Mouse (Mus musculus) left cerebral cortex, adult 18-20 months (tissue): ENCODE data around the gene Chd6. TPM values are rescaled to one million over a fixed set of nuclear protein-coding genes. Genes with fewer than 3 reads are reported as not detected.

ENCODE experiments used
- DNase-seq, 2 experiments: peaks; one replicate each; pipeline ENCODE4 v3.0.0; 2021 to 2022; ENCODE audit warnings: low spot score in 2 of 2, mixed read lengths in 1 of 2
- total RNA-seq, 2 experiments: library from RNA; stranded (reverse); gene quantifications; 2 replicates each; pipeline ENCODE4 v1.2.3; 2021

Gene Chd6
- total RNA-seq, 2 experiments from 2014 or later: 54.4 to 66.7 TPM

DNA sequence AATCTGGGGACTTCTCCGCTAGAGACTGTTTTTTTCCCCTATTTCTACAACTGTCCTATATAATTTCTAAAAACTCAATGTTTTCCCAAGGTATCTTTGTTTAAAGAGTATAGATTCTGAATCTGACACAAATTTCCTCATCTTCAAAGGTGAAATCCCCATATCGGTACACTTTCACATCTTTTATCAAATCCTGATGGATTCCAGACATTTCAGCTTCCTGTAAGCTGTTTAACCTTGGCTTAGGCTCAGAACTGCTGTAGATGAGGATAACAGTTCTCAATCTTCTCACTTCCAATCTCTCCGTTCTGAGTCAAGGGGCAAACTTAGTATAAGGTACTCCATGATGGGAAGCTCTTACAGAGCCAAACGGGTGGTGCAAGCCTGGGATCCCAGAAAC, 32.6 kb downstream of the Chd6 start:
- no peak for DNase-seq

DNA sequence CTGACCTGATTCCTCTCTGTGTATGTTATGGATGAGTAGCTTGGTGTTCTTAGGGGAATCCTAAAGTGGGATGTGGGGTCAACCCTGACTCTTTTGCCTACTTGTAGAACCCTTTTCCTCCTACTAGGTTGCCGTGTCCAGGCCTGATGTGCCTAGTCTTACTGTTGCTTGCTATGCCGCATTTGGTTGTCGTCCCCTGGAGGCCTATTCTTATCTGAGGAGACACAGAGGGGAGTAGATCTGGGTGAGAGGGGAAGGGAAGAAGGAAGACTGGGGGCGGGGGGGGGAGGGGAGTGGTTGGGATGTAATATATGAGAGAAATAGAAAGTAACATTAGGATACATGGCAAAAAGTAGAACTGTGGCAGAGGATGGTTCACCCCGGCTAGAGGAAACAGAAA, 33.3 kb downstream of the Chd6 start:
- no peak for DNase-seq

DNA sequence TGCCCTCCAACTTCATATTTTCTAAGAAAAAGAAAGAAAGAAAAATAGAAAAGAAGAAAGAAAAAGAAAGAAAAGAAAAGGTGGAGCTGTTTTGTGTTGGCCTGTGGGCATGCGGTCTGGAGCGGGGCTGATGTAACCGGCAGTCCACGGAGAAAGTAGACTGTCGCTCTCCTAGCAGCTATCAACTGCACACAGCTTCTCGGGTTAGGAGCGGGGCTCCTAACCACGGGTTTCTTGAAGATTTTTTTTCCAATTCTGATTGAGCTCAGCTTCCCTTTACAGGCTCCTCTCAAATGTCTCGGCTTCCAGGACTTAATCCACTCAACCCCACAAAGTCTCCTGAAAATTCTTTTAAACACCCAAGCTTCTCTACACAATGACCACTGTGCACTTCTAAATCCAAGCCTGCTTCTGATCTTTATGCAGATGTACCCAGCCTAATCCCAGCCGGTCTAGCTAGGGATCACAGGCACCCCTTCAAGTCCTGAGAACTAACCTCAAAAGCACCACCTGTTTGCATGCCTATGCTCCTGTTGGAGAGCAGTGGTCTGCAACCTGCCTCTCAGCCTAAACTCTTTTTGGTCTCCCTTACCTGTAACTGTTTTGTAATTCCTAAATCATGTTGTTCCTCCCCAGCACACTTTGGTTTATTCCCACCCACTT, 42.6 kb downstream of the Chd6 start:
- DNase-seq: no peak

DNA sequence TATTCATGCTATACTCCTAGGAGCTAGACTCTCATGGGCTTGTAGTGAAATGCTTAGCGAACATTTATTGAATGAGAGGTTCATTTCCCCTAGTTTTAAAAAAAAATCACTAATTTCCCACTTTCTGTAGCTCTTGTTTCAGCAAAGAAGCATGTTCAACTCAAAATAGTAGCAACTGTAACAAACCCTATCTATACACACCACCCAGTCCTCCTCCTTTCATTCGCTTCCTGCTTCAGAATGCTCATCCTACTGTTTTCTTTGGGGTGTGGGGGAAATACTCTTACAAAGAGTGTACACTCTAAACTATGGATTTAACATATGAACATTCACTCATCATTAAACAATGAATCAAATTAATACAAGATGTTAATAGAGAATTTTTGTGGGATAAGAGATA, 43.3 kb downstream of the Chd6 start:
- no peak for DNase-seq

DNA sequence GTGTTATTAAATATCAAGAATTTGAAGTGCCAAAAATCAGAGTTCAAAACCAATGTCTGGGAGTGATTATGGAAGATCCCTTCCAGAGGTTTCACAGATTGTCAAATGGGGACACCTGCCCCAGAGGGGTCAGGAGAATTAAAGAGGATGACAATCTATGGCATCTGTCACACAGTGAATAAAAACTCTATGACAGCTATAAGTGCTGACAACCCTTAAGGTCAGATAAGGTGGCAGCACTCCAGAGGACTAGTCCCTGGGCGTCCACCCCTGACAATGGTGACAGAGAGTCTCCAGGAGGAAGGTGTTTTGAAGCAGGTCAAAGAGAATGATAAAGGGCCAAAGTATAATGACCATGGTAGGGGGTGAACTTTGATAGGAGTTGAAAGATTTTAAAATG, 44.0 kb downstream of the Chd6 start:
- no peak for DNase-seq

DNA sequence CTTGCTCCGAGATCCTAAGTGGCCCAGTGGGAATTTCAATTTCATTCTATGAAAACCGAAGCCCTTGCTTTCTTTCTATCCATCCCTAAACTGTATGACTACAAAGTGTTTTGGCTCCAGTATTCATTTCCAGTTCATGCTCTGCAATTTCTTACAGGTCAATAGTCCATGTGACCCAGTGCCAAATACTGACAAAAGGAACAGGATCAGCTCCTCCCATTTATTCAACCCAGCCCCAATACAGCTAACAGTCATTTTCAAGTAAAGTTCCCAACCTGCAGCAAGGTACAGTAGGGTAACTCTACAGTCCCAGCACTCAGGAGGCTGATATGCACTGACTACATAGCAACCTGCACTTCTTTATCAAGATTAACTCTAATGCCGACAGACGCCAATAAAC, 50.0 kb downstream of the Chd6 start:
- DNase-seq: no peak

DNA sequence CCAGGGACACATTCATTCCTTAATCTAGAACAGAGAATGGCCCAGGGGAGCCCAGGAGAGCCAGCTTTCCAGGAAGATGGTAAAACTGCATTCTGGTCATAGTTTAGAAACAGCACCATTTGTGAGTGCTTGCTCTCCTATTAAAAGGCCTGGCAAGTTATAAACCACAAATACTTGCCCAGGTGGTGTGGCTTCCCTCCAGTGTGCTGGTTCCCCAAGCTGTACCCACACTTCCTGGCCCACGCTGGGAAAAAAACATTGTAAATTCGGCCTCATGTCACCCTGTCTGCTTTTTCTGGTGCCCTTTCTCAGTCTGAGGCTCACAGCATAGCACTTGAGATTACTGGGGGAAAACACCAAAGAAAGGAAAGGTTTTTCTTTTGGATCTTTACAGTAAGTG, 55.1 kb downstream of the Chd6 start:
- DNase-seq: no peak

DNA sequence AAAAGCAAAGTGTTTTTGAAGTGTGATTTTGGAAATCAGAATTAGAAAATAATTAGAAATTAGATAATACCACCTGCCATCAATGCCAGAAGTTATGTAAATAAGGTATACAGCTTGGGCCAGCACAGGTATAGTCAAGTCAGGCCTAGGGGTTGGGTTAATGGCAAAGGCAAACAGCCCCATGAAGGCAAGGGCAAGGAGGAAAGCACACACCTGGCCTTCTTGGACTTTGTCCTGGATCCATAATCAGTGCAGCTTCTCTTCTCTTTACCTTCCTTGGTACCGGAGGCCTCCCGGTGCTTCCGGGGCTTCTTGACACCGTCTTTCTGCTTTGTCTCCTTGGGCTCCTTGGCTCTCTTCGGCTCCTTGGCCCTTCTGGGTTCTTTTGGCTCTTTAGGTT, 56.7 kb downstream of the Chd6 start:
- DNase-seq: no peak

DNA sequence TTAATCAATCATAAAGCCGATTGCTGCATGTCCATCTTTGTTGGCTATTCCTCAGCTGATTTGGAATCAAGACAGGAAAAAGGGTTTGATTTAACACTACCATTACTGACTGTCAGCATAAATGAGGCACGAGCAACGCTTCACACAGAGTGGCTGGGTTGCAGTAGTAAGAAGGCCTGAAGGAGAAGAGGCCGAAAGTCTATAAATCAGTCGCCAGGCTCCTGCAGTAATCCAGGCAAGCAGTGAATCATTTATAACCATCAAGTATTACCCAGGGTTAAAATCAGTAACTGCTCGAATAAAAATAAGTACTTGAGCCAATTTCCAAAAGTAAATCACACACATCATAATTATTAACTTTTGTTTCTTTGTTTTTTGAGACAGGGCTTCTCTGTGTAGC, 59.4 kb downstream of the Chd6 start:
- no peak for DNase-seq

DNA sequence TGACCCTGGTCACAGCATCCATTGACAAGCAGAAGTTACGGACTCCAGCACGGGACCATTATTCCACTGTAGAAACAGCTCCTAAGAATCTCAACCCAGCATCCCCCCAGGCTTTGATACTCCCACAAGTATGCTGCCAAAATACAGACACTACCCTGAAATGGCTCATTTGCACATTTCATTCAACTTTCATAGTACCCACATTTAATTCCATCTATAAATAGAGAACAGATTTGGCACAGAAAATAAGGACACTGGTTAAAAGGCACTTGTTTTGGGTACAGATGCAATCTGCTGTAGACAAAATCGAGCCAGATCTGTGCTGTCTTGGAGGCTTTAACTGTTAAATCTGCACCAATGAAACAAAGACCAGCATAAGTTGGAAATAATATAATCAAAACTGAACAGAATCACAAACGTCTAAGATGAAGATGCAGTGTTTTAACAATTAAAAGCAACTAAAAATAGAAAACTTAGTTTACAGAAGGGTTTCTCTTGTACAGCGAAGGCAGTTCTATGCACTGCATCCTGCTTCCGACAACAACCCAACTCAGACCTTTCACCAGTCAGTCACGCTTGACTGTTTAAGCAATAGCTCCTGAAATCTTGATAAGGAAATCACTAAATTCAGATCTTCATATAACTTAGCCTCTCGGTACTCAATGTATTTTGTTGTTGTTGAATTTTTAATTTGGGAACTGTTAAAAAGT, 64.2 kb downstream of the Chd6 start:
- no peak for DNase-seq

DNA sequence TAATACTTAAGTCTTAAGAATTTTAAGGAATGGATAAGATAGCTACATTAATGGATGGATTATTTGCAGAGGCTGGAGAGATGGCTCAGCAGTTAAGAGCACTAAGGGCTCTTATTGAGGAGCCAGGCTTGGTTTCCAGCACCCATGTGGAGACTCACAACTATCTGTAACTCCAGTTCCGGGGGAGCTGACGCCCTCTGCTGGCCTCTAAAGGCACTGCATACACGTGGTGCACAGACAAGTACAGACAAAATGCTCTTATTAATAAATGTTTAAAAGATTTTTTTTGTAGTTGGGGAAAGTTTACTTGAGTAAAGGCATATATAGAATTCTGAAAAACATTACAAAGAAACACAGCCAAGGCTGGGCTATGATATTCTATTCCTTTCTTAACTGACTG, 66.0 kb downstream of the Chd6 start:
- no peak for DNase-seq

DNA sequence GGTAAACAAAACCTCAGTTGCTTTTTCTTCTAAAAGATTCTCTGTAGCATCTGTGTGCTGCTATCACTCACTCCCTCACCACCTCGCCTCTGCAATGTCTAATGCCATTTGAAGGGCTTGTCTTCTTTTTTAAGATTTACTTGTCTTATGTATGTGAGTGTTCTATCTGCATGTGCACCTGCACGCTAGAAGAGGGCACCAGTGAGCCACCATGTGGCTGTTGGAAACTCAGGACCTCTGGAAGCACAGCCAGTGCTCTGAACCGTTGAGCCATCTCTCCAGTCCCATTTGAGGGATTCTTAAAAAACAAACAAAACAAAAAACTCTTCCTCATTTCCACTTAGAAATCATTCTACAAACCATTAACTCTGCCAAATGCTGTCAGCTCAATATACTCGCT, 68.1 kb downstream of the Chd6 start:
- DNase-seq: no peak

DNA sequence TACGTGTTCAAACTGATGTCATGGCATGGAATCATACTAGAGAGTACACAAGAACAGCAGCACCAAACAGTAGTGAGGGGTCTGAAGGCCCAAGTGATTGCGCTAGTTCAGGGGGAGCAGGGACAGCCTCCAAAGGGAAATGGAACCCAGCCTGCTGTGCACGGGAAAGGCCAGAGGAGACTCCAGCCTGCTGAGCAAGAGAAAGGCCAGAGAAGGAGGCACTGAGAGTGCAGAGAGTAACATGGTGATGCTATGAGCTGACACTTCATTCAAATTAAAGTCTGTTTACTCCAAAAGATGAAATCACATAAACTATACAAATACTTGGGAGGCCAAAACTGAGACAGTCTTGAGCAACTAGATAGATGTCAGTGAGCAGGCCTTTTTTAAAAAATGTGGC, 71.1 kb downstream of the Chd6 start:
- no peak for DNase-seq

DNA sequence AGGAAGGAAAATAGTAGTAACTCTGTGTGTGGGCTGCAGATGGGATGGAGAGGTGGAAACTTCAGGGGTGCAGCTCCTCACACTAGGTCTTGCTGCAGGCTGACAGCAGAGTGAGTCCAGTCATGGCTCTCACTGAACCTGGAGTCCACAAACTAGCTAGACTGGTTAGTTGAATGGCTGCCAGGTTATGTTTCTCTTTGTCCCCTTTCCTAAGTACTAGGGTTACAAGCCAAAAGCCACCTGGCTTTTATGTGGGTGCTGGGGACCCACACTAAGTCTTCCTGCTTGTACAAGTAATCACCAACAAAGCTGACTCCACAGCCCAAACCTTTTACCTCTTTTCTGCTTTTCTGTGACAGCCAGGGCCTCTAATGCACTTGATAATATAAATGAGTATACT, 75.7 kb downstream of the Chd6 start:
- no peak for DNase-seq

DNA sequence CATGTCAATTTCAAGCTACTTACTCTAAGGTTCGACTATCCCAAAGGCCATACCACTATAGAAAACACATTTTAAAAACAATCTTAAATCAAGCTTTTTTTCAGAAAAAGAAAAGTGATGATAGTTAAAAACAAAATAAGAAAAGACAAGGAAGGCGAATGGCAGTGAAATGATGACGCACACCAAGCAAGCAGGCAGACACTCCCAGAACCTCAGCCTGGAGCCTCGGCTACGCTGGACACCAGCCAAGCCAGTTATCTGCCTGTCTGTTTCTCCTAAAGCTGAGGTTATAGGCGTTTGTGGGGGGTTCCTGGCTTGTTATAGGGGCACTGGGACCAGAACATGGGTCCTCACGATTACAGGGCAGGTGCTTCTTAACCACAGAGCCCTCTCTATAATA, 76.5 kb downstream of the Chd6 start:
- no peak for DNase-seq

DNA sequence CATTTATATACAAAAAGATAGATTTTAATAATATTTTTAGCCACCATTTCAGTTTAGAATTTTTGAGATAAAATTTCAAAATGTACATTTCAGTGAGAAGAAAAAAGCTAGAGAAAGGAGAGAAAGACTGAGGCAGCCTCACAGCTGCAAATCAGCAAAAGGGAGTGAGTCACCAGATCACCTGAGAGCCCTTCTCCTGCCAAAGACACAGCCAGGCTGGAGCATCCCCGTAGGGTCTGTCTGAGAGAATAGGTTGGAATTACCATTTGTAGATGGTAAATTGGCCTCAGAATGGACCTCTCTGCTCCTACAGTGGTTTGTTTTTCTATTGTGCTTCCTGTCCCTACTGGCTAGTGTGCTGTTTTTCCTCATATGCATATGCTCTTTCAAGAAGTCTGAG, 84.3 kb downstream of the Chd6 start:
- no peak for DNase-seq

DNA sequence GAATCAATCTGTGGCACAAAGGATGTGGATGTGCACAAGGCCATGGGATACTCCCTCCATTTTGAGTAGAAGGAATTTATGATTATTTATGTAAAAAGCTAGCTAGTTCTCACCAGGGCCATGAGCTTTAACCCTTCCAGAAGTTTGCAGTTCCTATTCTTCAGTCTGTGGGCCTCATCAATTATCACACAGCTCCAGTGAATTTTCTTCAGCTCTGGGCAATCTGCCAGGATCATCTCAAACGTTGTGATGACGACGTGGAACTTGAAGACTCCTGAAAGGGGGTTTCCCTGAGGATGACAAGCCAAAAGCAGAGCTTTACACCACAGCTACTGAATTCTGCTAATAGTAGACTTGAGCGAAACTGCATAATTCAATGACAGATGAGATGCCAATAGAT, 91.0 kb downstream of the Chd6 start:
- no peak for DNase-seq

DNA sequence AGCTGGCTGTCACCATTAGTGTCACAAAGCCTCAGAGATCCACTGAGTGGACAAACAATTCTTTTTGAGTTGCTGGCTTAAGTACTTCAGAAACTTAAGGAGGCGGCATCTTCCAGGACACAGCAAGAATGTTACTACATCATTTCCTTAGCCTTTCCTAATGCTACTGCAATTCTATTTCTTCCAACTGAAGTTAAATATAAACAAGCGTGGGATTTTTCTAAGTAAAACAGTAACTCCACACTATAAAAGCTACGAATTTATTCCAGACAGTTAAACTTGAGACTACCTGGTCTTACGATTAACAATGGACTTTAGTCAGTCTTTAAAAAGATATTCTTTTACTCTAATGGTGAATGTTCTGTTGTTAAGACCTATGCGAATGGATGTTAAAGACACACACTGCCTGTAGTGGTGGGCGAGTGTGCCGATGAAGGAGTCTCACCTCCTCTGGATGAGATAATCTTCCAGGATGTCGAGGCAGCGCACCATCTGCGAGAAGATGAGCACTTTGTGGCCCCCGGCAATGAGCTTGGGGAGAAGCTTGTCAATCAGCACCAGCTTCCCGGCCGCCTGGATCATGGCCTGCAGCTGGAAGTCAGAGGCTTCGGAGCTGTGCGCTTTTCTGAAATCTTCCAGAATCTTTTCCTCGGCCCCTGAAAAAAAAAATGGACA, 96.2 kb downstream of the Chd6 start:
- DNase-seq: peak; percentile 41 to 54

DNA sequence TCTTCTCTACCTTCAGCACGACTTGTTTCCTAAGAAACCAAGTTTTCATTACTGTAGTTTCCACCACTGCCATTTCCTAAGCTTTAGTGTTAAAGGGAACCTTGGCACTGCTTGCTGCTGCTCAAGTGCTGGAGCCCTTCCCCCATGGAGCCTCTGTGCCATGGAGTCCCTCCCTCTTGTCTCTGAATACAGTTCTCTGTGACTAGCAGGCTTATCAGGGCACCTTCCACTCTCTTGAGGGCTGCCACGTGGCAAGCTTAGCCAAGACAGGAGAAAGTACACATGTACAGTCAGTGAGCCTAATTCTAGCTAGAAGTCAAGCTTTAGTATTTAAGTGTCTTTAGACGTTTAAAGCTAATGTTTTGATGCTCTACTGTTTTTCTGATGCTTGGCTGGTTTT, 104.5 kb downstream of the Chd6 start:
- no peak for DNase-seq

DNA sequence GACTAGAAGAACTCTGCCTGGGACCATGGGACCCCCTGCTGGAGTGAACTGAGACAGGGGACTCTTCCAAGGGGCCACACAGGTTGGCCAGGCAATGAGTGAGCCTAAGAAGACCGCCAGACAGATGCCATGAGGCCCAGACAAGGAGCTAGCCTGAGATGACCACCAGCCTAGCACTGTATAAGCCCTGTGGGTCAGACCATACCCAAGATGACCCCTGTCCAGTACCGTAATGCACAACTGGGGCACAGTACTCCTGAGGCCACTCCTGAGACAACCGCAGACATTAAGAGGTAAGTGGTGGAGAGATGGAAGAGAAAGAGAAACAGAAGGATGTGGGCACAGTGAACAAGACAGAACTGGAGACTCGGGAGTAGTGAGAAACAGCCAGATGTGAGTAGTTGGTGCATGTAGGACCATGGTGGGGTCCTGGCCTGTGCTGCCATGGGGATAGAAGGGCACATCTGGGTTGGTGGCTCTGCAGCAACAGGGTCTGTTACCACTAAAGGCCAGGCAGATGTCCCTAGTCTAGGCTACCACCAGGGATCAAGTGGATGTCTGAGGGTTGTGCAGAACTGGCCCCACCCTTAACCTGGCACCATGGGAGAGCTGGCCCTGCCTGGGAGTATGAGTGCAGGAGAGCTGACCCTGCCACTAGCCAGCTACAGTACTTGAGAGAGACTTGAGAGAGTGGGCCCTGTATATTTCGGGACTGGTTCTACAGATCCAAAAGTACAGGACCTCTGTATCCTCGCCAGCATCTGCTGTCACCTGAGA, 111.7 kb downstream of the Chd6 start:
- no peak for DNase-seq

DNA sequence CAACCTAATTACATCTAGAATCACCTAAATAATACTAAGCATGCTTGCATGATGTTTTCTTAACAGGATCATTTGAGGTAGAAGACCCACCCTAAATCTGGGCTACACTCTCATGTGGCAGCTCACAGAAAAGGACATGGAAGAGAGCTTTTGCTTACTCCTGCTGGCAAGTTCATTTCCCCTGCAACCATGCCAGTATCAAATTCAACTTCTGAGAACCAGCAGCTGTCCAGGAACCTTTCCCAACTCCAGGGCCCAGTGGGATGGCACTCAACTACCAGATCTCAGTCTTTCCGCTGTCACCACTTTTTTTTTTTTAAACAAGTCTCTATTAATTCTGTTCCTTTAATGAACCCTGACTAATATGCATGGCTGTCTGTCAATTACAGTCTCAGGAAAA, 114.7 kb downstream of the Chd6 start:
- no peak for DNase-seq

DNA sequence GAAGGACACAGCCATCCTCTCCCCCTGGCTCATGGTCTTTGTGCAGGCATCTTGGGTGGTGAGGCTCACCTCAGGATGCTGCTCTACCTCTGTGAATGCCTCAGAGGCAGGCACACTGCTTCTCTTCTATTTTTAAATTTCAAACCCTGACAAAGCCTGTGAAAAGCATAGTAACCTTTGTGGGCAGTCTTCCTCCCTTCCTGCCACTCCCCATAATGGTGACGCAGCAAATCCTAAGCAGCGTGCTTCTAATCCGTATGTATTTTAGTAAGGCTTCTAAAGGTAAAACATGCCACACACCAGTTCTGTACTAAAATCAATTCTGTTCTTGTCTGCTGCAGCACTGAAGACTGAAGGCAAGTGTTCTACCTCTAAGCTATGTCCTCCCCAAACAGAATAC, 116.4 kb downstream of the Chd6 start:
- no peak for DNase-seq
